Mouse (Mus musculus) bone marrow macrophage, adult 2 months (primary cell): Measurements from ENCODE around the gene Slc2a1. TPM values are rescaled to one million over a fixed set of nuclear protein-coding genes. Genes with fewer than 3 reads are reported as not detected.

Experiments used
- H3K27ac ChIP-seq: 2 replicates; pipeline ENCODE4 v1.5.1; 2012; ENCODE audit warnings: low read depth, low read length; ENCODE audit not compliant: insufficient read depth
- H3K4me1 ChIP-seq: 2 replicates; pipeline ENCODE4 v1.6.1; 2012; ENCODE audit warnings: low read length; ENCODE audit not compliant: control insufficient read depth, insufficient read depth
- H3K4me3 ChIP-seq: 2 replicates; pipeline ENCODE4 v1.5.1; 2012; ENCODE audit warnings: mild to moderate bottlenecking, low read length, moderate library complexity; ENCODE audit not compliant: insufficient read depth
- CTCF ChIP-seq: IDR thresholded peaks from 2 replicates; pipeline ENCODE4 v1.5.1; 2012; ENCODE audit warnings: low read depth, mild to moderate bottlenecking, low read length, moderate library complexity
- POLR2A ChIP-seq: IDR thresholded peaks from 2 replicates; pipeline ENCODE4 v1.6.1; 2012; ENCODE audit warnings: mild to moderate bottlenecking, low read depth, low read length, borderline replicate concordance
- polyA plus RNA-seq: library from polyadenylated mRNA; stranded (reverse); fragments of >200 nt; gene quantifications from 2 replicates; pipeline ENCODE4 v1.2.4, GENCODE M21; 2012; ENCODE audit not compliant: missing spikeins, insufficient read depth, insufficient read length

Slc2a1 gene
- polyA plus RNA-seq = 22.6 and 25.3 TPM in 2 replicates

DNA sequence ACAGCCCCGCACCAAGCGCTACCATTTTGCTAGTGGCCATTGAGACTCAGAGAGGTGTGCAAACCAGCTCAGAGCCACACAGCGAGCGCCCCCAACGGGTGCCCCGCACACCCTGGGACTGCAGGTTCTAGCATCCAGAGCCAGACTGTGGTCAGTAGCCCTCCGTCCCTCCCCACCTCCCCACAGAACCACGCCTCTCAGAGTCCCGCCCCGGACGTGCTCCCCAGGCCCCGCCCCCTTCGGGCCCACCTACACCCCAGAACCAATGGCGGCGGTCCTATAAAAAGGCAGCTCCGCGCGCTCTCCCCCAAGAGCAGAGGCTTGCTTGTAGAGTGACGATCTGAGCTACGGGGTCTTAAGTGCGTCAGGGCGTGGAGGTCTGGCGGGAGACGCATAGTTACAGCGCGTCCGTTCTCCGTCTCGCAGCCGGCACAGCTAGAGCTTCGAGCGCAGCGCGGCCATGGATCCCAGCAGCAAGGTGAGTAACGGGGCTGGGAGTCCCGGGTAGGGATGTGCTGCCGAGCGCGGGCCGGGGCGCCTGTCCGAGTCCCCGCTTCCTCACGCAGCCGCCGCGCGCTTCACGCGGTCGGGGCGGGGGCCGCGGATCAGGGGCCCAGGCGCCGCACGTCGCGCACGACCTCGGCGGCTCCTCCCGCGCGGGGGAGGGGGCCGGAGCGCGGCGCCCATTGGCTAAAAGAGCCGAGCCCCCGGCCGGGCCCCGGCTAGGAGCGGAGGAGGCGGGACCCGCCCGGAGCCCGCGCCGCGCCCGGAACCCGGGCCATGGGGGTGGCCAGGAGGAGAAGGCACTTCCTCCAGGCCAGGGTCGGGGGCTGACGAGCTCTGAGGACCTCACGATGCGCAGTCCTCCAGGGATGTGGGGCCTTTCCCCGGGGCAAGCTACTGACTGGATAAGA, at the start of gene Slc2a1:
TSS of gene Slc2a1 (plus strand) at position 217 of the 914 bp plus-strand sequence.
- H3K27ac ChIP-seq = peak within 1 kb of the TSS; percentile 80
- H3K4me3 ChIP-seq = peak within 1 kb of the TSS; percentile 100
- TF ChIP-seq POLR2A = peak; percentile 90; the same call in 1 of the 2 replicates
- no peak for TF ChIP-seq CTCF
- peaks cover 40% of the 10 kb centered on the region for H3K4me1 ChIP-seq

DNA sequence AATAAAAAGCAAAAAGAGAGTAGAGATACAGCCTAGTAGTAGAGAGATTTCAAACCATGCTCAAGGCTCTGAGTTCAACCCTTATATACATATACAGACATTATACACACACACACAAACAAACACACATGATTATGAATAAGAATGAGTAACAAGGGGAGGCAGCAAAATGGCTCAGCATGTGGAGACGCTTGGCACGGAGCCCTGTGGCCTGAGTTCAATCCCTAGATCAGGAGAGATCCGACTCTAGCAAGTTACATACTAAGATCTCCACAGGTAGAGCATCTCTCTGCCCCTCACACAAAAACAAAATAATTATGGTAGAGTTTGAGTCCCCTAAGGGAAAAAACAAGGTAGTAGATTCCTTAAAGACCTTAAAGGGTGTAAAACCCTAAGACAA, 41.7 kb upstream of the Slc2a1 start:
- Histone ChIP-seq H3K4me1 (peaks cover 2% of the 10 kb centered on the region), H3K4me3 (no peak overlapping the region), H3K27ac (no peak overlapping the region)
- no peak for TF ChIP-seq CTCF

DNA sequence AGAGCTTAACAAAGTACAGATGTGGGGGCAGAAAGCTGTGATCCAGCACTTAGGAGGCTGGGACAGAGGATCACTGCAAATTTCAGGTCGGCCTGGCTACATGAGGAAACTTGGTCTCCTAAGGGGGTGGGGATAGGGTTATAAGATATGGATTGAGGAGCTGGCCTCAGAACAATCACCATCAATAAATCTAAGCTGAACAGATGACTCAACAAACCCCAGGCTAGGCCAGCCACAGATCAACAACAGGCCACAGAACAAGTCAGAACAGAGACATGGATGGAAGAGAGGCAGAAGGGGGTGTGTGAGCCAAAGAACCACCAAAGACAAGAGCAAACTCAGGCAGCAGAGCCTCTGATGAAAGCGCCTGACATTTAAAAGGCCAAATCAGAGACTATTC, 41.3 kb upstream of the Slc2a1 start:
- Histone ChIP-seq H3K4me3 (no peak overlapping the region), H3K4me1 (peaks cover 2% of the 10 kb centered on the region), H3K27ac (no peak overlapping the region)
- no peak for TF ChIP-seq POLR2A
- TF ChIP-seq CTCF = no peak

DNA sequence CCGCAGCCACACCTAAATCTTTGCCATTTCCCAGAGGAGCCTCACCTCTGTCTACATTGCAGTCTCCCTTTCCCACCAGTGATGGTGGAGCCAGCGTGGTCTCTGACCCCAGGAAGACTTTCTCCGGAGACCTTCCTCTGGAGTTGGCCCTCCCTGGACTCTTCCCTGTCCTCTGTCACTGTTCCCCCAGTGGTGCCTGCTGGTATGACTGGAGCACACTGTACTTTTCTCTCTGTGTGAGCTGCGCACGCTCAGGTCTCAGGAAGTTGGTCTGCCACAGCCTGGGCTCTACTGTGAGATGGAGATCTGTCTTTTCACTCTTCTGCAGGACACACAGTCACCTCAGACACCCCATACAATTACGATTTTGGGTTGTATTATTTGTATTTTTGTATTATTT, 39.6 kb upstream of the Slc2a1 start:
- TF ChIP-seq CTCF (no peak), POLR2A (no peak)
- H3K4me3 ChIP-seq = no peak overlapping the region
- peaks cover 2% of the 10 kb centered on the region for H3K4me1 ChIP-seq

DNA sequence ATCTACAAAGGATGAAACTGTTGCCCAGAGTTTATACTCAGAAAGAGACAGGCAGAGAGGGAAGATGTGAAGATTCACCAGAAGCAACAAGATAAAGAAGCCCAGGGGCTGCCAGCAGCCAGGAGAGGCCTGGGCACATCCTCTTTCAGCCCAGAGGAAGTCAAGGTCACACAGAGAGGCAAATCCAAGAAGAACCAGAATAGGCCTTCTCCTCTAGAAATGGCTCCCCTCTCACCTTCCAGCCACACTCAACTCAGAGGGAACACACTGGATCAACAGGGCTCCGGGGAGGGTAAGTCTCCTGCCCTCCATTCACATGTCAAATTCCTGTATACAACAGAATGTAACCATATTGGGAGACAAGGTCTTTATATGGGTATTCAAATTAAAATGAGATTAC, 38.3 kb upstream of the Slc2a1 start:
- Histone ChIP-seq H3K4me1 (peaks cover 2% of the 10 kb centered on the region), H3K4me3 (no peak overlapping the region), H3K27ac (no peak overlapping the region)
- no peak for TF ChIP-seq CTCF
- no peak for TF ChIP-seq POLR2A

More for the DNA sequence above, 39.6 kb upstream of the Slc2a1 start:
- no peak overlapping the region for H3K27ac ChIP-seq

DNA sequence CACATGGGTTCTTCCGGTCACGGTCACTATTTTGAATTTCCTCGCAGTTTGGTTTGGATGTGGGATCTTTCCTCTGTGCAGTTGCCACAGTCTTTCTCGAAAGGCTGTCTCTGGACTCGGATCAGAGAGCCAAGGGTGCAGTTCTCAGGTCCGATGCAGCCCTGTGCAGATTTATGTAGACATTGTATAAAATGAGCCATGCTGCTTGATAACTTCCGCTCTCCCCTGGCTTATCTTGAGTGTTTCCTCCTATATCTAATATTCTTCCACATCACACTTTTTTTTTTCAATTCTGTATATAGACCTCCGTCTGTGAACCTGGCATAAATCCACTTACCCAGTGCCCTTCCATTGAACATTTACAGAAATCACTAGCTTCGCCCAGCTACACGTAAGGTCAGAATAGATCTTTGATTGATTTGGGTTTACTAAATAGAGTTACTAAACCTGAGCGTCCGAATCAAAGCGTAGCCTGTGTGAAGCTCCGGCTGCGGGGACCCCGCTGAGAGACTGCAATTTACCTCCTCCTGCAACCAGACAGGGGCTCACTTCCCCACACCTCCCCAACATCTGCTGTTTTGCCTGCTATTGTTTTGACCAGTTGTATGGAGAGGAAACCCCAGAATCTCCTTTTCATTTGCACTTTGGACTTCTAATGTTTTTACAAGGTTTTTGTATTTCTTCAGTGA, 37.4 kb upstream of the Slc2a1 start:
- peaks cover 2% of the 10 kb centered on the region for H3K4me1 ChIP-seq
- no peak for TF ChIP-seq POLR2A
- TF ChIP-seq CTCF = no peak
- no peak overlapping the region for H3K4me3 ChIP-seq
- H3K27ac ChIP-seq = no peak overlapping the region

DNA sequence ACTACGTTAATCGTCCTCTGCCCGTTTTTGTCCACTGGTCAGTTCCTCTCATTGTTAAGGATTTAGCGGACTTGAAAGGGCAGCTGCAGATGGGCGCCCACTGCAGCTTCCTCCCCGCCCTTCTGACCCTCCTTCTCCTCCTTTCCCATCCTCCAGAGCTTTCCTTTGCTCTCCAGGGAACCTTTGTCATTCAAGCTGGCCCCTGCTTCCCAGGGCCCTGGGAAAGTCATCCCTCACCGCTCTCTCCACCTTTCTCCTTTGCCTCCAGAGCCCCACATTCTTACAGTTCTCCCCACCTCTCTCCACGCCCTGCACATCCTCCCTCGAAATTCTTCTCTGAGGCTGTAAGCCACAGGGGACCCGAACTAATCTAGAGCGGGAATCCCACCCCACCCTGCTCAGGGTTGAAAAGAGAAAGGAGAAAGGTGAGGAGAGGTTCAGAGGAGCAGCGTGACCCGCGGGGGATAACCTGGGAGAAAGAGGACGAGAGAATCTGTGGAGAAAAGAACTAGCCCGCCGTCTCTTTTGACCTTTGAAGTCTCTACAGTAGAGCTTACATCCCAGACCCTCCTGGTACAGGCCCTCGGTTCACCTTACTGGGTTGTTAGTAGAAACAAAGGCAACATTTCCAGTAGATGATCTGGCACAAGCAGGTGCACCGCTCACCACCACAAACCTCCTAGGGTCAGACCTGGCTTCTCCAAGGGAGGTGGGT, 36.7 kb upstream of the Slc2a1 start:
- H3K4me1 ChIP-seq = peaks cover 2% of the 10 kb centered on the region
- no peak overlapping the region for H3K4me3 ChIP-seq
- H3K27ac ChIP-seq = no peak overlapping the region
- TF ChIP-seq POLR2A = no peak
- no peak for TF ChIP-seq CTCF

DNA sequence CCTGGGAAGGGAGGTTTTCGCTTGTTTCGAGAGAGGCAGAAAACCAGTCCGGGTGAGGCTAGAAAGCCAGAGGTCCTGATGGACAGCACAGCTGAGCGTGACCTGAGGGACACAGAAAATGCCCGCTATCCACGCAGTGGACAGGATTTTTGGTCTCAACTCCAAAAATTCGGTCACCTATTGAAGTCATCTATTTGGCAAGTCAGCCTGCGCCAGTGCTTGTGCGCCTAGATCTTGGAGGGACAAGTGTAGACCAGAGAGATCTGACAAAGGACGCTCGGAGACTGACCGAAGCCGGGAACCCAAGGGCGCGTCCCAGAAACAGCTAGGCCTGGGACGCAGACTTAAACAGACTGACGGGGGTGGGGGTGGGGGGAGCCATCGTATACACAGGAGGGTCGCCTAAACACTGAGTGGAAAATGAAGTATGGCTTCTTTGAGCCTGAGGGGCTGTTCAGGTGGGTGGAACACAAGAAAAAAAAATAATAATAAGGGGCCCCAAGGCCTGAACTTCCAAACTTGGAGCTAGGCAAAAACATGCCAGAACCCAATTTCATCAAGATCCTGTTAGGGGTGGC, 36.1 kb upstream of the Slc2a1 start:
- peaks cover 2% of the 10 kb centered on the region for H3K4me1 ChIP-seq
- no peak for TF ChIP-seq CTCF
- TF ChIP-seq POLR2A = no peak
- no peak overlapping the region for H3K27ac ChIP-seq
- H3K4me3 ChIP-seq = no peak overlapping the region

DNA sequence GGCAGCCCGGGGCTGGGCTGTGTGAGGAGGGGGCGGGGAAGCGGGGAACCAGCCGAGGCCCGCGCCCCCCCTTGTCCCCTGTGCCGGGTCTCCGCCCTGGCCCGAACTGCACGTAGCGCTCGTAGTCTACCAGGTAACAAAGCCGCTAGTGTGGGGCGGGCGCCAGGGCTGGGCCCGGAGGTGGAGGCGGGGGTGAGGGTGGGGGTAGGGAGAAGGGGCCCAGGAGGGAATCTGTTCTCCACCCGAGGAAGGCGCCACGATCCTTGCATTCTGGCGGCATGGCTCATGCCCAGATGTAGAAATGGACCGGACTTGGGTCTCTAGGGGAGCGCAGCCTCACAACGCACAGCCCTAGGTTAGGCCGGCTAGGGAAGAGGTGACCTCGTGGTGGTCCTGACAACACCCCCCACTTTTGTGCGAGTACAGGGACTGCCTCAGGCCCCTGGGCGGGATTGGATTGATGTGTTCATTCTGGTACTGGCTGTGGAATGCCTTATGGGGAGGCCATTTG, 35.5 kb upstream of the Slc2a1 start:
- H3K4me1 ChIP-seq = peaks cover 2% of the 10 kb centered on the region
- H3K4me3 ChIP-seq = no peak overlapping the region
- TF ChIP-seq CTCF (no peak), POLR2A (no peak)
- H3K27ac ChIP-seq = no peak overlapping the region
